Mouse (Mus musculus): ENCODE results near the gene Gck.

- TF ChIP-seq CTCF (IDR thresholded peaks at IDR 0.05; ENCODE audit: borderline replicate concordance, extremely low read depth, insufficient read depth, insufficient read length): no peak
- TF ChIP-seq POLR2A (IDR thresholded peaks at IDR 0.05; ENCODE audit: borderline replicate concordance, extremely low read depth, insufficient read depth, insufficient read length, poor library complexity, severe bottlenecking): no peak
Measured at GRCm38 (mm10) chr11:5892810-5893368, 57.0 kb downstream of the Gck start.

Measured in brain, embryonic 14.5 days (tissue).